In genomic region chr19:57129729-57130128, GRCm38 (mm10) we compare ENCODE assay signal across 18 mouse cellular contexts.
DNase-seq lines count a peak whose midpoint lies in the region; TF ChIP-seq lines count a peak whose summit lies in the region.
"Had no signal": no experiment of that assay in that cellular context is flagged by ENCODE, and none has a peak within 500 bp of the region (broad histone marks: within the 10 kb centered on the region; RNA-seq: fewer than 3 reads in every experiment).

No protein-coding gene starts in this region.

- peaks cover 47% of the 10 kb centered on the region; the same call in 1 of the 2 replicates for H3K4me1 ChIP-seq in spleen, adult 2 months (ENCODE audit: control insufficient read depth, insufficient read depth, insufficient read length)
- H3K4me1 ChIP-seq in hindbrain, embryonic 10.5 days (replicated peaks): peaks cover 14% of the 10 kb centered on the region

- H3K27ac ChIP-seq in spleen, adult 2 months (ENCODE audit: insufficient read depth, low read length): peak overlapping the region; percentile 46
- no peak overlapping the region for H3K27ac ChIP-seq in hindbrain, embryonic 10.5 days
- H3K27ac ChIP-seq: embryonic facial prominence, embryonic 15.5 days; hindbrain, embryonic 12.5 days had no signal

- no peak for TF ChIP-seq POLR2A in spleen, adult 2 months (IDR thresholded peaks at IDR 0.05; ENCODE audit: low read depth, low read length)

- H3K36me3 ChIP-seq in spleen, adult 2 months (ENCODE audit: control insufficient read depth, insufficient read depth, low read length): no peaks in the 10 kb centered on the region
- H3K36me3 ChIP-seq in hindbrain, embryonic 10.5 days: no peaks in the 10 kb centered on the region
- H3K36me3 ChIP-seq: embryonic facial prominence, embryonic 15.5 days; forebrain, embryonic 10.5 days; hindbrain, embryonic 12.5 days had no signal

- H3K9me3 ChIP-seq in hindbrain, embryonic 10.5 days: no peaks in the 10 kb centered on the region
- H3K9me3 ChIP-seq: embryonic facial prominence, embryonic 15.5 days; forebrain, embryonic 10.5 days; heart, embryonic 10.5 days; hindbrain, embryonic 12.5 days had no signal

- no peak overlapping the region for H3K4me3 ChIP-seq in spleen, adult 2 months (ENCODE audit: extremely low read depth, insufficient read depth, insufficient read length)
- H3K4me3 ChIP-seq in hindbrain, embryonic 10.5 days: no peak overlapping the region
- H3K4me3 ChIP-seq: embryonic facial prominence, embryonic 15.5 days; erythroblast, embryonic 14.5 days; forebrain, embryonic 10.5 days; heart, embryonic 10.5 days; hindbrain, embryonic 12.5 days had no signal

- TF ChIP-seq CTCF in spleen, adult 2 months (IDR thresholded peaks at IDR 0.05; ENCODE audit: extremely low read depth, insufficient read depth, insufficient read length, insufficient replicate concordance): no peak

- no peak for DNase-seq in spleen, adult 2 months (ENCODE audit: low read depth in 1 of 2, low spot score in 2 of 2)
- no peak for DNase-seq in spleen, adult 18-20 months
- DNase-seq in T-cell, adult 2 months (ENCODE audit: low spot score): peak; percentile 48
- DNase-seq in induced T-regulatory cell, adult 2 months (ENCODE audit: low read depth): peak; percentile 51
- no peak for DNase-seq in hindbrain, embryonic 10.5 days (ENCODE audit: low spot score)
- DNase-seq in layer of hippocampus, adult 8-10 months (ENCODE audit: low spot score in 2 of 2): no peak
- DNase-seq: adrenal gland, postnatal 14 days; cerebellum, adult 18-20 months; cerebellum, adult 9-11 months; cerebellum, postnatal 36 days; heart, adult 18-20 months; kidney, adult 11 months had no signal

- no peaks in the 10 kb centered on the region for H3K27me3 ChIP-seq in spleen, adult 2 months (ENCODE audit: control insufficient read depth, insufficient read depth, low read length)
- no peaks in the 10 kb centered on the region for H3K27me3 ChIP-seq in hindbrain, embryonic 10.5 days (ENCODE audit: insufficient read depth, poor library complexity, severe bottlenecking)
- H3K27me3 ChIP-seq: CH12.LX; embryonic facial prominence, embryonic 15.5 days; hindbrain, embryonic 12.5 days had no signal

- 85% methylated on average over 9 of the region's 9 CpGs for WGBS in spleen, adult 2 months
- 92% methylated on average over 9 of the region's 9 CpGs for WGBS in hindbrain, embryonic 10.5 days

Comparison
In these comparisons a context has a peak if more than half of its experiments do, and no peak if none do; other contexts are left out.
1. DNase-seq: peak in T-cell, adult 2 months (single experiment) and induced T-regulatory cell, adult 2 months (single experiment); none in spleen, adult 2 months (0 of 2), spleen, adult 18-20 months (0 of 2), hindbrain, embryonic 10.5 days (single experiment) and layer of hippocampus, adult 8-10 months (0 of 2).